Mouse (Mus musculus) CH12.LX (cell line): ENCODE results near the gene Ccdc183.

Source experiments
- CHD1 ChIP-seq: IDR thresholded peaks from 2 replicates; pipeline ENCODE4 v1.6.1; 2012; ENCODE audit warnings: low read depth, low read length, improper control_type of control experiment, inconsistent platforms
- CTCF ChIP-seq, 2 experiments: IDR thresholded peaks in 1 of 2; conservative IDR thresholded peaks in 1 of 2; 2 replicates each; pipeline ENCODE4 v1.5.1; 2011 to 2012; ENCODE audit warnings: low read depth in 2 of 2, low read length in 2 of 2, improper control_type of control experiment in 1 of 2, inconsistent platforms in 1 of 2, mild to moderate bottlenecking in 1 of 2, moderate library complexity in 1 of 2
- HCFC1 ChIP-seq: IDR thresholded peaks from 2 replicates; pipeline ENCODE4 v1.6.1; 2012; ENCODE audit warnings: low read depth, mild to moderate bottlenecking, inconsistent platforms, low read length, improper control_type of control experiment
- IRF4 ChIP-seq: IDR thresholded peaks from 2 replicates; pipeline ENCODE4 v1.6.1; 2014; ENCODE audit warnings: low read depth, mild to moderate bottlenecking, inconsistent platforms, low read length, improper control_type of control experiment
- JUND ChIP-seq: conservative IDR thresholded peaks from 2 replicates; pipeline ENCODE4 v1.6.1; 2011; ENCODE audit warnings: low read depth, low read length, improper control_type of control experiment
- MYC ChIP-seq: IDR thresholded peaks from 2 replicates; pipeline ENCODE4 v1.6.1; 2011; ENCODE audit warnings: low read depth, mild to moderate bottlenecking, improper control_type of control experiment, low read length
- NRF1 ChIP-seq: IDR thresholded peaks from 2 replicates; pipeline ENCODE4 v1.6.1; 2014; ENCODE audit warnings: low read depth, mild to moderate bottlenecking, inconsistent platforms, low read length, improper control_type of control experiment, moderate library complexity
- POLR2A ChIP-seq: IDR thresholded peaks from 2 replicates; pipeline ENCODE4 v1.6.1; 2011; ENCODE audit warnings: low read depth, mild to moderate bottlenecking, improper control_type of control experiment, low read length
- USF1 ChIP-seq: IDR thresholded peaks from 2 replicates; pipeline ENCODE4 v1.6.1; 2014; ENCODE audit warnings: low read depth, mild to moderate bottlenecking, inconsistent platforms, low read length, improper control_type of control experiment
- USF2 ChIP-seq: conservative IDR thresholded peaks from 2 replicates; pipeline ENCODE4 v1.6.1; 2011; ENCODE audit warnings: low read depth, low read length, improper control_type of control experiment

GRCm38 (mm10) chr2:25579737-25580460 is 37.6 kb downstream of the Ccdc183 start:
- TF ChIP-seq POLR2A (no peak), CTCF (conservative IDR thresholded peaks at IDR 0.05 in 1 of 2, IDR thresholded peaks at IDR 0.05 in 1 of 2; ENCODE audit: low read depth in 2 of 2, low read length in 2 of 2) (peak in 1 of 2 experiments; percentile 42; a peak in 2 of 4 replicates), NRF1 (no peak), USF2 (no peak), HCFC1 (no peak), JUND (no peak), MYC (no peak), USF1 (no peak), CHD1 (no peak), IRF4 (no peak)
